In the genomic region with DNA sequence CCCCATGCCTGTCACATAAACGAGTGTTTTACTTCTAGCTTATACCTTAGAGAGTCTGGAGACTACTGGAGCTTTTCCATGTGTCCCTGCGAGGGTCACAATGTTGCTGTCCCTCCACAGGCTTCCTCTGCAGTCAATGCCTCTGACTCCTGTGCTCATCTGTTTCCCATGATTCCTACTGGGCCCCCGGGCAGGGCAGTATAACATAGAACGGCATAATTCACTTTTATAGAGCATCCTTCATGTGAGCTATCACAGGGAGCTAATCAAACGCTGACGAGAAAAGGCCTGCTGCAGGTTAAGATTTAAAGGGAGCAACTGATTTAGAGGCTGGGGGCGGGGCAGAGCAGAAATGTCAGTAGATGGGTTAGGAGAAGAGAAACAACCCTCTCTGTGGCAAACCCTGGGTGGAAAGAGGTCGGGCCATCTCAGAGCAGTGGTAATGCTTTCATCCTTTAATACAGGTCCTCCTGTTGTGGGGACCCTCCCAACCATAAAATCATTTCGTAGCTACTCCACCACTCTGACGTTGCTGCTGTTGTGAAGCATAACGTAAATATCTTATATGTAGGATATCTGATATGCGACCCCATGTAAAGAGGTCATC, we compare ENCODE assay signal across 23 mouse cellular contexts.
A peak's percentile ranks its signal among the peaks of the same experiment; 100 is the strongest.
DNase-seq lines count a peak whose midpoint lies in the region; ATAC-seq lines count a peak whose summit lies in the region.
"Had no signal": no experiment of that assay in that cellular context is flagged by ENCODE, and none has a peak within 500 bp of the region (broad histone marks: within the 10 kb centered on the region; RNA-seq: fewer than 3 reads in every experiment).

No protein-coding gene starts in this region.

- no peak for DNase-seq in kidney, postnatal 14 days
- peak; percentile 47 for DNase-seq in limb, embryonic 10.5 days (ENCODE audit: low spot score)
- peak; percentile 54 for DNase-seq in mesoderm, embryonic 11.5 days (ENCODE audit: low read depth, low spot score)
- DNase-seq in adrenal gland, adult (ENCODE audit: inconsistent age in 2 of 2, low spot score in 1 of 2), result no peak
- DNase-seq: adrenal gland, adult 2 months; adrenal gland, postnatal 36 days; cerebellum, adult 11 months; cerebellum, adult 8-10 months; cerebellum, postnatal 14 days; embryo, embryonic 11 days; gastrocnemius, adult 2 months; gastrocnemius, postnatal 25 days had no signal

- WGBS in kidney, embryonic 16.5 days, result 24% methylated on average over 12 of the region's 12 CpGs
- 40% methylated on average over 12 of the region's 12 CpGs for WGBS in limb, embryonic 10.5 days
- 41% methylated on average over 12 of the region's 12 CpGs for WGBS in neural tube, embryonic 15.5 days

- no peak overlapping the region for H3K4me3 ChIP-seq in kidney, embryonic 16.5 days (ENCODE audit: low read length)
- no peak overlapping the region for H3K4me3 ChIP-seq in limb, embryonic 10.5 days
- no peak overlapping the region for H3K4me3 ChIP-seq in neural tube, embryonic 15.5 days (replicated peaks)
- H3K4me3 ChIP-seq: embryonic facial prominence, embryonic 15.5 days; erythroblast, embryonic 14.5 days; forebrain, embryonic 10.5 days; gastrocnemius, adult 2 months; heart, embryonic 12.5 days; hindbrain, embryonic 10.5 days had no signal

- H3K4me1 ChIP-seq in kidney, embryonic 16.5 days (ENCODE audit: insufficient read depth, low read length), result peaks cover 17% of the 10 kb centered on the region; the same call in 1 of the 2 replicates
- H3K4me1 ChIP-seq in limb, embryonic 10.5 days, result peaks cover 44% of the 10 kb centered on the region
- peaks cover 5% of the 10 kb centered on the region; the same call in 1 of the 2 replicates for H3K4me1 ChIP-seq in neural tube, embryonic 15.5 days
- H3K4me1 ChIP-seq: forebrain, embryonic 10.5 days; heart, embryonic 12.5 days; hindbrain, embryonic 10.5 days had no signal

- ATAC-seq in kidney, embryonic 16.5 days (ENCODE audit: low FRiP score, low TSS enrichment), result peak; percentile 29; the same call in 1 of the 2 replicates
- peak; percentile 38; the same call in 1 of the 2 replicates for ATAC-seq in neural tube, embryonic 15.5 days (ENCODE audit: low FRiP score)
- ATAC-seq: activated CD4-positive, CD25-positive, alpha-beta regulatory T cell, adult 4 months; forebrain, embryonic 14.5 days; Patski had no signal

- no peak overlapping the region for H3K4me2 ChIP-seq in kidney, embryonic 16.5 days (replicated peaks; ENCODE audit: low read depth, low read length)
- H3K4me2 ChIP-seq in neural tube, embryonic 15.5 days, result no peak overlapping the region
- H3K4me2 ChIP-seq: embryonic facial prominence, embryonic 15.5 days; heart, embryonic 12.5 days had no signal

- no peak overlapping the region for H3K9ac ChIP-seq in kidney, embryonic 16.5 days (replicated peaks; ENCODE audit: low read length)
- no peak overlapping the region for H3K9ac ChIP-seq in neural tube, embryonic 15.5 days (replicated peaks)
- H3K9ac ChIP-seq: embryonic facial prominence, embryonic 15.5 days; heart, embryonic 12.5 days had no signal

- no peaks in the 10 kb centered on the region for H3K36me3 ChIP-seq in kidney, embryonic 16.5 days (ENCODE audit: insufficient read depth, low read length)
- H3K36me3 ChIP-seq in limb, embryonic 10.5 days, result no peaks in the 10 kb centered on the region
- no peaks in the 10 kb centered on the region for H3K36me3 ChIP-seq in neural tube, embryonic 15.5 days
- H3K36me3 ChIP-seq: embryonic facial prominence, embryonic 15.5 days; forebrain, embryonic 10.5 days; heart, embryonic 12.5 days; hindbrain, embryonic 10.5 days had no signal

- H3K9me3 ChIP-seq in kidney, embryonic 16.5 days (ENCODE audit: low read length), result no peaks in the 10 kb centered on the region
- H3K9me3 ChIP-seq in limb, embryonic 10.5 days (replicated peaks), result no peaks in the 10 kb centered on the region
- H3K9me3 ChIP-seq in neural tube, embryonic 15.5 days (replicated peaks), result no peaks in the 10 kb centered on the region
- H3K9me3 ChIP-seq: embryonic facial prominence, embryonic 15.5 days; forebrain, embryonic 10.5 days; heart, embryonic 12.5 days; hindbrain, embryonic 10.5 days had no signal

- H3K27me3 ChIP-seq in kidney, embryonic 16.5 days (ENCODE audit: insufficient read depth, low read length), result no peaks in the 10 kb centered on the region
- peaks cover 12% of the 10 kb centered on the region; the same call in 1 of the 2 replicates for H3K27me3 ChIP-seq in limb, embryonic 10.5 days (ENCODE audit: low read depth, poor library complexity, severe bottlenecking)
- no peaks in the 10 kb centered on the region for H3K27me3 ChIP-seq in neural tube, embryonic 15.5 days (replicated peaks)
- H3K27me3 ChIP-seq: CH12.LX; embryonic facial prominence, embryonic 15.5 days; heart, embryonic 12.5 days; Patski had no signal

- H3K27ac ChIP-seq in kidney, embryonic 16.5 days (ENCODE audit: low read length), result no peak overlapping the region
- H3K27ac ChIP-seq in limb, embryonic 10.5 days, result no peak overlapping the region
- H3K27ac ChIP-seq in neural tube, embryonic 15.5 days (replicated peaks), result no peak overlapping the region
- H3K27ac ChIP-seq: embryonic facial prominence, embryonic 15.5 days; forebrain, embryonic 10.5 days; gastrocnemius, adult 2 months; hindbrain, embryonic 10.5 days had no signal

Comparison
In these comparisons a context has a peak if more than half of its experiments do, and no peak if none do; other contexts are left out.
1. DNase-seq: peak in limb, embryonic 10.5 days (single experiment) and mesoderm, embryonic 11.5 days (single experiment); none in kidney, postnatal 14 days (single experiment) and adrenal gland, adult (0 of 2).